Mouse (Mus musculus) gastrocnemius, adult 2 months (tissue): ENCODE measurements around the gene Tmem108. TPM values are rescaled to one million over a fixed set of nuclear protein-coding genes. Genes with fewer than 3 reads are reported as not detected.

Experiments
- DNase-seq: peaks from one replicate; pipeline ENCODE4 v3.0.0; 2022
- H3K27ac ChIP-seq: fragments of 200-600 bp; 2 replicates; pipeline ENCODE4 v1.8.1; 2022; ENCODE audit warnings: mild to moderate bottlenecking
- H3K4me3 ChIP-seq: fragments of 200-600 bp; 2 replicates; pipeline ENCODE4 v1.8.1; 2022; ENCODE audit warnings: mild to moderate bottlenecking, moderate library complexity
- CTCF ChIP-seq: fragments of 200-600 bp; IDR thresholded peaks from 2 replicates; pipeline ENCODE4 v1.8.1; 2022; ENCODE audit warnings: antibody characterized with exemption, mild to moderate bottlenecking, moderate library complexity
- intact Hi-C: fragments of 180-260 bp; cut with DNase I; formaldehyde crosslinking; loops from one replicate; pipeline ENCODE4 v1.15.1; 2025
- total RNA-seq, 2 experiments: library from RNA; stranded (reverse); gene quantifications; 2 replicates each; pipeline ENCODE4 v1.2.3; 2021

Gene Tmem108
- total RNA-seq, 2 experiments from 2014 or later = not detected

GRCm38 (mm10) chr9:103751568-103751967, 10.1 kb downstream of the Tmem108 start:
- intact Hi-C loops = no loop called here
- Histone ChIP-seq H3K4me3 (no peak overlapping the region), H3K27ac (no peak overlapping the region)
- TF ChIP-seq CTCF = no peak
- no peak for DNase-seq

- no peak overlapping the region for H3K4me3 ChIP-seq
- no peak for TF ChIP-seq CTCF
- intact Hi-C loops = no loop called here
- no peak for DNase-seq
- H3K27ac ChIP-seq = no peak overlapping the region
Observed at GRCm38 (mm10) chr9:103750491-103750890, 11.1 kb downstream of the Tmem108 start.

- no peak for TF ChIP-seq CTCF
- H3K27ac ChIP-seq = no peak overlapping the region
- H3K4me3 ChIP-seq = no peak overlapping the region
- intact Hi-C loops = no loop called here
- DNase-seq = no peak
Observed at GRCm38 (mm10) chr9:103746598-103746997, 15.0 kb downstream of the Tmem108 start.

GRCm38 (mm10) chr9:103740145-103740544, 21.5 kb downstream of the Tmem108 start:
- no peak for TF ChIP-seq CTCF
- intact Hi-C loops = no loop called here
- no peak overlapping the region for H3K27ac ChIP-seq
- H3K4me3 ChIP-seq = no peak overlapping the region
- no peak for DNase-seq

- DNase-seq = no peak
- H3K4me3 ChIP-seq = no peak overlapping the region
- TF ChIP-seq CTCF = no peak
- intact Hi-C loops = no loop called here
- no peak overlapping the region for H3K27ac ChIP-seq
Observed at GRCm38 (mm10) chr9:103739062-103739461, 22.6 kb downstream of the Tmem108 start.

- no peak for TF ChIP-seq CTCF
- H3K4me3 ChIP-seq = no peak overlapping the region
- no peak for DNase-seq
- H3K27ac ChIP-seq = no peak overlapping the region
- intact Hi-C loops = no loop called here
Observed at GRCm38 (mm10) chr9:103729716-103730115, 31.9 kb downstream of the Tmem108 start.

GRCm38 (mm10) chr9:103726751-103727462, 34.7 kb downstream of the Tmem108 start:
- Histone ChIP-seq H3K27ac (no peak overlapping the region), H3K4me3 (no peak overlapping the region)
- no peak for DNase-seq
- TF ChIP-seq CTCF = no peak
- intact Hi-C loops = no loop called here

GRCm38 (mm10) chr9:103725497-103725896, 36.1 kb downstream of the Tmem108 start:
- H3K4me3 ChIP-seq = no peak overlapping the region
- no peak overlapping the region for H3K27ac ChIP-seq
- TF ChIP-seq CTCF = no peak
- DNase-seq = no peak
- intact Hi-C loops = no loop called here

GRCm38 (mm10) chr9:103721486-103721885, 40.2 kb downstream of the Tmem108 start:
- no peak for DNase-seq
- intact Hi-C loops = no loop called here
- H3K4me3 ChIP-seq = no peak overlapping the region
- no peak for TF ChIP-seq CTCF
- H3K27ac ChIP-seq = no peak overlapping the region

- DNase-seq = peak; percentile 31
- Histone ChIP-seq H3K27ac (no peak overlapping the region), H3K4me3 (no peak overlapping the region)
- TF ChIP-seq CTCF = no peak
- intact Hi-C loops = no loop called here
Observed at GRCm38 (mm10) chr9:103721081-103721480, 40.6 kb downstream of the Tmem108 start.

- no peak overlapping the region for H3K27ac ChIP-seq
- intact Hi-C loops = no loop called here
- no peak for DNase-seq
- no peak for TF ChIP-seq CTCF
- no peak overlapping the region for H3K4me3 ChIP-seq
Observed at GRCm38 (mm10) chr9:103720021-103720420, 41.6 kb downstream of the Tmem108 start.

GRCm38 (mm10) chr9:103716002-103716401, 45.6 kb downstream of the Tmem108 start:
- Histone ChIP-seq H3K27ac (no peak overlapping the region), H3K4me3 (no peak overlapping the region)
- DNase-seq = no peak
- no peak for TF ChIP-seq CTCF
- intact Hi-C loops = no loop called here

- DNase-seq = no peak
- H3K27ac ChIP-seq = no peak overlapping the region
- TF ChIP-seq CTCF = no peak
- intact Hi-C loops = no loop called here
- H3K4me3 ChIP-seq = no peak overlapping the region
Observed at GRCm38 (mm10) chr9:103715352-103715751, 46.3 kb downstream of the Tmem108 start.

GRCm38 (mm10) chr9:103713230-103713629, 48.4 kb downstream of the Tmem108 start:
- no peak for TF ChIP-seq CTCF
- H3K4me3 ChIP-seq = no peak overlapping the region
- no peak overlapping the region for H3K27ac ChIP-seq
- DNase-seq = no peak
- intact Hi-C loops = no loop called here
